Mouse (Mus musculus): ENCODE results near the gene Unc93b1.
A peak's percentile ranks its signal among the peaks of the same experiment; 100 is the strongest.

The Unc93b1 gene

DNA sequence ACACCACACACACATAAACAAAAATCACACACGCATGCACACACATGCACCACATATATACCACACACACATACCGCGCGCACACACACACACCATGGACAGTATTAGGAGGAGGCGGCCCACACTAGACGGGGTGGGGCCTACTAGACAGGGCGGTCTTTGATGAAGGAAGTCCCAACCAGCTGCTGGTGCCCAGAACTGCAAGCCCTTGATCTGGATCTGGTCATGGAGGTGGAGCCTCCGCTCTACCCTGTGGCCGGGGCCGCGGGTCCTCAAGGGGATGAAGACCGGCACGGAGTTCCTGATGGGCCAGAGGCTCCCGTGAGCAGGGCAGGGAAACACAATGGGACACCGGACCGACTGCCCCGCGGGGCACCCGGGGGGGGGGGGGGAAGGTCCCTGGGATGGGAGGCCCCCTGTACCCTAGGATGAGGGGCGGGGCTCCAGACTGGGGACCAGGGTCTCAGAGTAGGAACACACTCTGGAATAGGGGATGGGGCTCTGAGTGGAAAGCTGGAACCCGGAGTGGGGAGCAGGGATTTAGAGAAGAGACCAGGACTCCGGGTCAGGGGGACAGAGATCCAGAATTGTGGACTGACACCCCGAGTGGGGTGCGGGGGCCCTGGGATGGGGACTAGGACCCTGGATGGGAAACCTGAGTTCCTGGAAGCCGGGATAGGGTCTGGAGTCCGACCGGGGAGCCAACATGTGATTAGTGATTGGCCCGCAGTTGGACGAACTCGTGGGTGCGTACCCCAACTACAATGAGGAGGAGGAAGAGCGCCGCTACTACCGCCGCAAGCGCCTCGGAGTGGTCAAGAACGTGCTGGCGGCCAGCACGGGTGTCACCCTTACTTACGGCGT lies at the start of gene Unc93b1:
TSS of gene Unc93b1 (plus strand) at position 155 of the 864 bp plus-strand sequence.
- peak; percentile 64 for DNase-seq (ENCODE audit: inconsistent ontology term)

DNA sequence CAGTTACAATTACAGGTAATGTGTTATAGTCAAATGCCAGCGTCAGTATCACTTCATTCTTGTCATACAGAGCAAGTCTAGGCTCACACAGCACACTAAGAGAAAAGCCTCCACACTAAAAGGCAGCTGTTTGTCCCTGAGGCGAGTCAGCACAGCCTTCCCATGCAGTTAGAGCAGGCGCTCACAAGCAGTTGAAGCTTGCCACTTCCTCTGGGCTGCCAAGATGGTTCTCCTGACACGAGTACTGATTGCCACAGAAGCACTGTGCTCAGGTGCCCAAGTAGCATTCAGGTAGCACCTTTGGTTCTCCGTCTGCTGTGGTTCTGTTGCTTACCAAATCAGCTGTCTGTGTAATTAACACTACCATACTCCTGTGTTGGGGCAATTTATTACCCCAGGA lies 45.9 kb upstream of the Unc93b1 start:
- no peak for DNase-seq (ENCODE audit: inconsistent ontology term)

DNA sequence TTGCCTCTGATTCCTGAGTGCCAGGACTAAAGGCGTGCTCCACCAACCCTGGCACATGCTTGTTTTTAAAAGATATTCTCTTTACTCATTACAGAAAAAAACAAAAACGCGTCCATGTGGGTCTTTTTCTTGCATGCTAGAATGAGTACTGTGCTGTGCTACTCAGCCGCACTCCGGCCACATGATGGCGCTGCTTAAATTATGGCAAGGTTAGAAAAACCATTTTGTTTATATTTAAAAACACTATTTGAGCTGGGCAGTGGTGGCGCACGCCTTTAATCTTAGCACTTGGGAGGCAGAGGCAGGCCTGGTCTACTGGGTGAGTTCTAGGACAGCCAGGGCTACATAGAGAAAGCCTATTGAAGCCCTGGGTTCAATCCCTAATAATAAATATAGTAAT lies 44.8 kb upstream of the Unc93b1 start:
- DNase-seq (ENCODE audit: inconsistent ontology term): no peak

DNA sequence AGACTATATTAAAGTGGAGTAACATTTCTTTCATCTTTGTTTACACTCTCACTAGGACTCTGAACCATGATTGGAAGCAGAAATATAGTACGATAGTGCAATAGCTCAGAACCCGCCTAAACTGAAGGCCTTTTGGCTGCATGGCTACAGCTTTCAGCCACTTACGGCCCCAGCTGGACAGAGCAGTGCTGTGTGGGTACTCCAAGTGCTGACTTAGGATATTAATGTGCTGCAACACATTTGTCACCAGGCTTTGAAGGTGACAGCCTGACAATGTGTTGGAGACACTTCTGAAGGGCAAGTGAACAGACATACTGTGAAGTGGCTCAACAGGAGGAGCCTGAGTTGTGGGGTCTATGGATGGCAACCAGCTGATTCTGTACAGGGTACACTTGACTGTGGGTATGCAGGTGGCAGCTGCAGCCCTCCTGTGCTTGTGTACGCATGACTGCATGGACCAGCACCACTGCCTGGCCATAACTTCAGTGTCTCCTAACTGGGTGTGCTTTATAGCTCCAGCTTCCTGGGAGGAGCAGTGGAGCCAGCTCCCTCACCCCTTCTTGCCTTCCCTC lies 41.4 kb upstream of the Unc93b1 start:
- no peak for DNase-seq (ENCODE audit: inconsistent ontology term)

DNA sequence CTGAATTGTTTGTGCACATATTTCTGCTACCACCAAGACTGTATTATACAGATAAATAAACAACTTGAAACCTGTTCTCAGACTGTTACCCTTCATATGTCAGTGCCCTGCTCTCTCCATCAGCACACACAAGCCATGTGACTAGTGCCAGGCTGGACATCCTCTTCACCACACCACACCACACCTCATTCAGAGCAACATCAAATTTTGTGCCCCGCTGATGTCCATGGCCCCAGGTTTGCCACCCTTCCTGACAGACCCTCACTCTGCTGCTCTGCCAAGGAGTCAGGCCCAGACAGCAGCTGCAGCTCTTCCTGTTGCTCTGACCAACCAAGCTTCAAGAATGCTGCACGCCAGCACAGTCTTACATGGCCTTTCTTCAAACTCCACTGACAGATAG lies 40.7 kb upstream of the Unc93b1 start:
- DNase-seq (ENCODE audit: inconsistent ontology term): no peak

DNA sequence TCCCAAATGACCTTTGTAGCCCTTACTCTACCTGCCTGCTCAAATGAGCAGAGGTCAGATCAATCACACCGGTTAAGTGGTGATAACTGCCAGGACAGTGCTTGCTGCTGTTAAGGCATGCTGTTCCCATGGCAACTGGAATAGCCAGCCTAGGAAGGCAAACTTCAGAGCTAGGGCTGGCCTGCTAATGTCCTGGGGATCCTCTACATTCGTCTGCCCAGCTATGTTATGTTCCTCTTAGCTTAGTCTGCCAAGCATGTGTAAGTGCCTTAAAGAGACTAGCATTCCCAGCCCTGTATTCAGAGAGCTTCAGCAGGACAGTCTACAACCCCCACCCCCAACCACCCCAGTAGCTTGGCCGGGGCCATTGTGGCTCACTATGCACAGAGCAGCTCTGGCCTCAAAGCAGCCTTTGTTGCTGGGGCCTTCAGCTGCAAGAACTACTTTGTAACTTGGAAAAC lies 39.8 kb upstream of the Unc93b1 start:
- peak; percentile 61 for DNase-seq (ENCODE audit: inconsistent ontology term)

DNA sequence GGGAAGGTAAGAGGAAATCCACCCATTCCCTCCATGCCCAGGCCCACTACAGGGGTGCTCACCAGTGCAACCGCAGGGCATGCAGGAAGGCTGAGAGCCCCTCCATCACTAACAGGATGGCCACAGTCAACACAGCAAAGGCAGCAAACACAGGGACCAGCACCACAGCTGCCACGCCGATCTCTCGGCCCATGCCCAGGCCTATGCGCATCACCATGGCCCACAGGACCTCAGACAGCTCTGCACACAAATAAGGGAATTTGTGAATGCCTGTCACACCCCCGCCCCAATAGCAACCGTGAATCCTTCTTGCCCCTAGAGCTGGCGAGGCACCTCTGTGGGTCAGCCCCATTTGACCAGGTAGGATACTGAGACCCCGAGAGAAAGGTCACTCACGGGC lies 38.8 kb upstream of the Unc93b1 start:
- DNase-seq (ENCODE audit: inconsistent ontology term): no peak

DNA sequence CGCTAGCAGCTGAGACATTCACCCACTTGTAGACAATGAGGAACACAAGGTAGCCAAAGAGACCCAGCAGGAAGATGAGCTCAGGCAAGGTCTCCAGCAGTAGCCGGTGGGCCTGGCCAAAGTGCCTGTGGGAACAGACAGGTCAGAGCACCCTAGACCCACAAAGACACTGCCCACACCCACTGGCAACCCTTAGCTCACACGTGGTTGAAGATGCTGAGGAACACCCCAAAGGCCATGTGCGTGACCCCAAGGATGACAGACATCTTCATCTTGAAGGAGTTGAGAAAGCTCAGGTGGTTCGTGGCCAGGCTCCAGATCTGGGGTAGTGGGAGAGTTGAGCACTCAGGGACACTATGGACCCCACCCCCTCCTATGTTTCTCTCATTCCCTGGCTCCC lies 37.4 kb upstream of the Unc93b1 start:
- no peak for DNase-seq (ENCODE audit: inconsistent ontology term)

DNA sequence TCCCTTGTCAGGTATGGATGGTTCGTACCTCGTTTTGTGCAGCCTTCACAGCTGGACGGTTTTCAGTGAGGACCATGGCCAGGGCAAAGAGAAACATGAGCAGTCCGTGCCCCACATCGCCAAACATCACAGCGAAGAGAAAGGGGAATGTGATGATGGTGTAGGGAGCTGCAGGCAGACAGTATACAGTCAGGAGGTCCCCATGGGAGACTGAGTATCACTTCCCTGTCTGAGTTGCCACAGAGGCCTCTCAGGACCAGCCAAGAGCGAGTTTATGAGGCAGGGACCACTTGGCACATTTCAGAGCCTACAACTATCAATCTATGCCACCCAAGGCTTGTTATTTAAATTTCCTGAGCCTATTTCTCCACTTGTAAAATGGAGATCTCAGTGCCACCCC lies 36.0 kb upstream of the Unc93b1 start:
- DNase-seq (ENCODE audit: inconsistent ontology term): no peak

DNA sequence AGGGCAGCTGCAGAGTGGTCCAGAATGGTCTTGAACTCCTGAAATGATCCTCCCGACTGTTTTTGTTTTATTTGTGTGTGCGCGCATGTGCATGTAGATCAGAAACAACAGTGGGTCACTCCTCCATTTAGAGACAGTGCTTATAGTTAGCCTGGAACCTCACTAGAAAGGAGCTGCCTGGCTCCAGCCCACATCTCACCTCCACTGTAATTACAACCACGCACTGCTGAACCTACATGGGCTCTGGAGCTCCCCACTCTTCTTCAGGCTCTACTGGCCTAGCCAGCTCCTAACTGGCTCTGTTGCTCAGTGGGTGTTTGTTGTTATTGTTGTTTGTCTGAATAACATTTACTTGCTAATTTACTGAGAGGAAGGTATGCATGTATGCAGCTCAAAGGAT lies 35.4 kb upstream of the Unc93b1 start:
- no peak for DNase-seq (ENCODE audit: inconsistent ontology term)

DNA sequence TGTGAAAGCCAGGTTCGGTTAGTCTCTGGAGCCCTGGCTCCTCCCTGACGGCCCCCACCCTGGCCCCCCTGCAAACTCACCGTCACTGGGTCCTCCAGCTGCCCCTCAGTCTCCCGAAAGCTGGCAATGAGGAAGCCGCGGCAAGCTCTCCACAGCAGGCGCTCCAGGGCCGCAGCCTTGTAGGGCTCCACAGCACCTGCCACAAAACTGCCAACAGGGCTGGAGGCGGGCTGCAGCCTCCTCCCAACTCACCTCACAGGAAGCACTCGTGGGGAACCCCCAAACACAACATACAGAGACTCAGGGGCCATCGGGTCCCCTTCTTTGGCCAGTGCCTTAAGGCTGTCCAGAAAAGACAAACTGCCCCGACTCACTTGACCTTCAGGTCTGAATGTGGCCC lies 32.0 kb upstream of the Unc93b1 start:
- no peak for DNase-seq (ENCODE audit: inconsistent ontology term)

DNA sequence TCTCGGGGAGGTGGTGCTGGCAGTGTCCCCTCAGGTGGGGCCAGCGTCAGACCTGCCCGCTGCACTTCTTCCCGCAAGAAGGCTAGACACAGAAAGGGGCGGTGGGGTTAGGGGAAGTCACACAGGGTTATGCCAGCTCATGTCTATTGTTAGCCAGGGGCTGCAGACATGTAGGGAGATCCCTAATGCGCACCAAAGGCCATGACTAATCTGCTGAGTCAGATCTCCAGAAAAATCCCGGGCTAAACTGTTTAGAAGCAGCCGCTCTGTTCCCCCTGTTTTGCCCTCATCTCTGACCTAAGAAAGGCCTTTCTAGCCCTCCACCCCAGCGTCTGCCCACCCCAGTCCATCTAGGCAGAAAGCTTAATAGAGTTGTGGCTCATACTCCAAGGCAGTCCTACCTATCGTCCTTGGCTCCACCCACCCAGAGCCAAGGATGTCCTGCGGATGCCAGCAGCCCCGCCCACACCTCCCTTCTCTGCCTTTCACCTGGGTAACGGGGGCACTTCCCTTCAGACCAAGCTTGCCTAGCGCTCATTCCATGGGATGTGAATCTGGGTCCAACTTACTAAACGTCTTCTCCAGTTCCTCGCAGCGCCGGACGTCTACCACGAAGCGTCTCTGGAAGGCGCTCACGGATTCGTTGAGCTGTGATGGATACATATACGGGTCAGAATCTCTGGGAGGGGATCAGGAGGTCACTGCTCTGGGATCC lies 31.2 kb upstream of the Unc93b1 start:
- no peak for DNase-seq (ENCODE audit: inconsistent ontology term)

DNA sequence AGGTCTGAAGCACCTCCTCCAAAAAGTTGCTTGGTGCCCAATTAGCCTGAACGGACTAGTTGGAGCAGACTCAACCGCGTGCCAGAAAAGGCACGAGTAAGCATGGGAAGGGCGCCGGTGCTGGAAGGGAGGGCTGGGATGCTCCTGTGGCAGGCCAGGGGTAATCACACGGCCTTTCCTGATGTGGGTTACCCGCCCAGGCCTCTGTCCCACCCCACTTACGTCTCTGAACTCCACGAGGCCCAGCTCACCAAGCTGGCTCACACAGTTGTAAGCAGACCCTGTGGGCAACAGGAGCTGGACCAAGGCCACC lies 30.7 kb upstream of the Unc93b1 start:
- DNase-seq (ENCODE audit: inconsistent ontology term): no peak

DNA sequence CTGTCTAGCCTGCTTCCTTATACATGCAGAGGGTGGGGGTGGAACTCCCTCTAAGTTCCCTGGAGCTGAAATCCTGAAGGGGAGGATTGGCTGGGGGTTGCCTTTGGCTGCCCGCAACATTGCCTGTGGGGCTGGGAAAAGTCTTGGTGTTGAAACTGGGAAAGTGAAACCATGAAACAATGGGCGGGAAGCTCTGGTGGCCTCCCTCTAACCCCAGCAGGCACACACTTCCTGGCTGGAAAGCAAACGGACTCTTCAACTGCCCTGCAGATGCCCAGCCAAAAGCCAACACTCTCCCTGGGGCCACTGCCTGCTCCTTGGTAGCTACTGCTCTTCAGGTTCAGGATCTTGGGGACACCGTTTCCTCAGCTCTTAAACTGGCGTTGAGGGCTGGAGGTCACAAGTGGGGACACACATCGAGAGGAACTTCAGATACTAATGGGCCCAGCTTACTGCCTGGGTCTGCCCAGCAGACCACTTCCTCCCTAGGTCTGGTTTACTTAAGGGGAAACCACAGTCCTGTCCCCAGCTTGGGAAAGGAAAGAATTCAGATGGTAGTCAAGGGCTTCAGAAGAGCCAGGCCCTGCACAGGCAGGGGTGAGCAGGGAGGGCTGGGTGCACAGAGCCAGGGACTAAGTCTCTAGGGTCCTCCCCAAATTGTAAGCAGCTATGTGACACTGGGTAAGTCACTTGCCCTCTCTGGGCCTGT lies 29.6 kb upstream of the Unc93b1 start:
- DNase-seq (ENCODE audit: inconsistent ontology term): peak; percentile 58

DNA sequence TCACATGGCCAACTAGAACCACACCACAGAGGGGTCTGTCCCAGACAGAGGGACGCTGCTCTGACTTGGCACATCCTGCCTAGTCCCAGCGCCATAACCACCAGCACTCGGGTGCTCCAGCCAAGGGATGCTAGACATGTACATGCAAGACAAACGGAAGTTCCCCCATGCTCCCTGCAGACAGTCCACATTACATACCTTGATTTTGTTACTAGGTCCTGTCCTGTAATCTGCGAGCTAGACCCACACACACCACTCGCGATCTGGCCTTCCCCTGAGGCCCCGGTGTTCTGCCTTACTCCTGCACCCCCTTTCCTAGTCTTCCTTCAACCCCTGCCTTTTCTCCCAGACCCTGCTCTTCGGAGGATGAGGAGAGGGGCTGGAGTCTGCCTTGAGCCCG lies 28.7 kb upstream of the Unc93b1 start:
- no peak for DNase-seq (ENCODE audit: inconsistent ontology term)

DNA sequence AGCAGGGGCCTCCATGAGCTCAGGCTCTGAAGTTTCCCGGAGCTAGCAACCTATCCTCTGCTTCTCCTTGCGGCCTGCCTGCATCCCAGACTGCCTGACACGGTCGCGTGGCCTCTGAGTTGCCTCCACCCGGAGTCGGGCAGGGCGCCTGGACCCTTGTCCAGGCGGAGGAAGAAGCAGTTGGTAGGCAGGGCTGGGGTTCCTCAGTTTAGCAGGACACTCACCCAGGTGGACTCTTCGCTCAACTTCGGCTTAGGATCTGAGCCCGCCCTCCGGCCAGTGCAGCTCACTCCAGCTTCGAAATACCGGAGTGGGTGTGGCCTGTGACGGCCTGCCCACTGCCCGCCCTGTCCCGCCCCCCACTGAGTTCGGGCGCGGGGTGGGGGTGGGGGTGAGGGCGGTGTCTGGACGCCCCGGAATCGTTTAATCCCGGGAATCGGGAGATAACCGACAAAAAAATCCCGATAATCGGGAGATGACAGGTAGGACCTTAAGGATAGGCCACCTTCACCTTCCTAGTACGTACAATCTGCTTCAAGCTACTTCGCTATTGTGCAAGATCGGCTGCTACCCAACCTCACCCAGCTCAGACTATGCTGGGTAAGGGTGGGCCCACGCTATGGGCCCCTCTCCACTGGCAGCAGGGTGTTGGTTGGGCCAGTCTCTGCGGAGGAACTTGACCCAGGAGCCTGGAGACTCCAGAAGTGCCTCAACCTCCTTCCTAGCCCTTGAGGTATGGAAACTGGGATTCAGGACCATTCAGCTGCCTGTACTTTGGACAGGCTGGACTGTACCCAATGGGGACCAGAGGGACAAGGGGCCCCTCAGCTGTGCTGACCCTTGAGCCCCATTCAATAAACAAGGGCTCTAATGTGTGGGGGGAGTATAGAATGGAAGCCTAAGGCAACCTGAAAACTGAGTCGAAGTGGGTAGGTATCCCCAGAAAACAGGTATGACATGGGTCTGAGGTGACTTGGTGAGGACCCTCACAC lies 27.9 kb upstream of the Unc93b1 start, which contains the start of gene Tcirg1:
TSS of gene Tcirg1 (minus strand) at position 339 of the 992 bp plus-strand sequence.
- peak; percentile 84 for DNase-seq (ENCODE audit: inconsistent ontology term)

DNA sequence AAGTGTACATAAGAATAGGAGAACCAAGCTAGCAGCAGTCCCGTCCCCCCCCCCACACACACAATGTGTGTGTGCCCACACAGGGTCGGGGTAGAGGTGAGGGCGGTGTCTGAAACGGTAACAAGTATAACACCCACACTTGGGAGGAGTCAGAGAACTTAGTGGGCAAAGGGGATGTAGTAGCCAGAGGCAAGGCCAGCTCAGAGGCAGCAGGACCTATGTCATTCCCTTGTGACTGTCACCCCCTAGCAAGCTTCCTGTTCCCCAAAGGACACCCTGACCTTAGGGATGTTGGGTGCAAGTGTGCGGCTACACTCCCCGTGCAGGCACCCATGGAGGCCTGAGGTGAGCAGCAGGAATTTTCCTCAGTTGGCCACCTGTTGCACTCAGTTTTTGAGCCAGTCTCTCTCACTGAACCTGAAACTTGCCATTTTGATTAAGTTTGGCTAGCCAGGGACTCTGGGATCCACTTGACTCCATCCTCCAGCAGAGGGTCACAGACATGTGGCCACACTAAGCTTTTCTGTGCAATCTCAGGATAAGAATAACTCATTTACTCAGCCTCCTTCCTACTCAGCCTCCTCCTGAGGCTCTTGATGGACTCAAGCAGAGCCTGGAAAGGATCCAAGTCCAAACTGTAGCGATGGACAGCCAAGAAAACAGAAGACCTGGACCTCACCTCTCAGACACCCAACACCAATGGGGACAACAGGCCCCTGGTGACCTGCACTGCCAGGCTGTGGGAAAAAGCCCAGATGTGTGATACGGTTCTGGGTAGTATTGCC lies 26.9 kb upstream of the Unc93b1 start:
- no peak for DNase-seq (ENCODE audit: inconsistent ontology term)

DNA sequence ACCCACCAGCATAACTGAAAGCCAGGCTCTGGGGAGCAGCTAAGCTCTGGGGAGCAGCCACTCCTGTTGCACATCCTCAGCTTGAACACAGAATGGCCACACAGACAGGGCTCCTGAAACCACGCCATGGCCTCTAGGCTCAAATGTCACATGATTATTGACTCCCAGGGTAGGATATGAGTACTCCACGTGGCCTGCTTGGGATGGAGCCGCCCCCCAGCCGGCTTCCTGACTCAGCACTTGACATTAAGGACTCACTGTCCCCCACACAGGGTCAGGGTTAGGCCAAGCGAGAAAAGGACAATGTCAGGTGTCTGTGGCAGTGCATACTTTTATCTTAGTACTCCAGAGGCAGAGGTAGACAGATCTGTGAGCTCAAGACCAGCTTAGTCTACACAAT lies 24.8 kb upstream of the Unc93b1 start:
- no peak for DNase-seq (ENCODE audit: inconsistent ontology term)

DNA sequence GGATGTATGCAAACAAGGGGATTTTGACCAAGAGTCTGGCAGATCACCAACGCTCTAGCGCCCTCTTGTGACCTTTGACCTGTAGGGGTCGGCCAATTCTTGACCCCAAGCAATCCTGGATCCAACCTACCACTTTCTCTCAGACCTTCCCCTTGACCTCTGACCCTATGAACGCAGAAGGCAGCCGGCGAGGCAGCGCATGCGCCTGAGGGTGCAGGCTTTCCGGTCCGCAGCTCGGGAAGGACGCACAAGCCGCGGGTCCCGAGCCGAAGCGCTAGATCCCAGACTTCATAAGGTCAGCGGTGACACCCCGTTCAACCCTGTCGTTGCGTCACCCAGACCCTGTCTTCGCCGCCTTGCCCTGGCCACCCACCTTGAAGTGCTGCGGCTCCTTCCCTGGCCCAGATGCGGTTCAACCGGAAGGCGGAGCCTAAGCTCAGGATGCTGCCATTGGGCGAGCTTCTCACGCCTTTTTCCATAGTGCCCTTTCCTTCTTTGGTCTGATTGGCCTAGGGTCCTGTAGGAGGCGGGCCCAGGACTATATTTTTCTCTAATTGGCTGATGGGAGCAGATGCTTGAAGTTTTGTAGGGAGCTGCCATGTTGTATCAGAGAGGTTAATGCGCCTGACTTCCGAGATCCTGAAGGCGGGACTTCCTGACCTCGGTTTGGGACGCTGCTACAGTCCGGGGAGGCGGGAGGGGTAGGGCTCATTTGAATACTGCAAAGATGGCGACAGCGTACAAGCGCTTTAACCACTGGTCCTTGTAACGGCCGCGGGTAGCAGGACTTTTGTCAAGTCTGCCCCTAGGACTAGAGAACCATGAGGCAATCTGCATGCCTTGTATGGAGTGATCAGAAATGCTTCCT lies 22.4 kb upstream of the Unc93b1 start, which contains the start of gene Ndufs8:
TSS of gene Ndufs8 (minus strand) at position 438 of the 868 bp plus-strand sequence.
- DNase-seq (ENCODE audit: inconsistent ontology term): peak; percentile 97
